Mouse (Mus musculus): ENCODE results near the gene Ptpn7. TPM values are rescaled to one million over a fixed set of nuclear protein-coding genes. Genes with fewer than 3 reads are reported as not detected.
A peak's percentile ranks its signal among the peaks of the same experiment; 100 is the strongest.

The Ptpn7 gene
- 1.7 and 2.7 TPM in 2 replicates for polyA plus RNA-seq (2016; fragmentation: Nextera tagmentation; extraction: Ambion mirVana)

DNA sequence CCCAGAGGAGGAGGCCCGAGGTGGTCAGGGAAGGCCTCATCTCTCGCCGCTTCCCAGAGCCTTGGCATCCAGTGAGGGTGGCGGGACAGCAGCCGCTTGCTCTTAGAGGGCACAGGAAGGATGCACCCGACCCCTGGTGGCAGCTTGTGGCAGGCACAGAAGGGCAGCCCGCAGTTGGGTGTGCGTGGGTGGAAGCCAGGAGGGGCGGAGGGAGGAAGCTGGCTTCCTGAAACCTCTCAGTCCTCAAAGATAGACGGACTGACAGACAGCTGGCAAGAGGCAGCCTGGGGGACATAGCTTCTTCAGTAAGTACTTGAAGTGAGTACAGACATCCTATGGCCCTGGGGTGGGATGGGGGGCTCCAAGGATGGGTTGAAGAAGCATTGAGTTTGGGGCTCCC is at the start of gene Ptpn7:
Gene Ptpn7, plus strand, starts transcription at position 228 of the 400 bp plus-strand sequence.
- no peak for DNase-seq (ENCODE audit: low spot score)
- Histone ChIP-seq H3K9me3 (no peaks in the 10 kb centered on the region), H3K27me3 (ENCODE audit: insufficient read depth, poor library complexity, severe bottlenecking) (peaks cover 31% of the 10 kb centered on the region), H3K4me1 (replicated peaks) (peaks cover 37% of the 10 kb centered on the region), H3K27ac (peak within 1 kb of the TSS; percentile 40), H3K4me3 (no peak within 1 kb of the TSS), H3K36me3 (no peaks in the 10 kb centered on the region)
- 45% methylated on average over 10 of the region's 10 CpGs for WGBS

GRCm38 (mm10) chr1:135083465-135083864 is 49.0 kb upstream of the Ptpn7 start:
- H3K27me3 ChIP-seq (ENCODE audit: insufficient read depth, poor library complexity, severe bottlenecking): peaks cover 50% of the 10 kb centered on the region
- H3K9me3 ChIP-seq: no peaks in the 10 kb centered on the region
- H3K4me3 ChIP-seq: no peak overlapping the region
- no peaks in the 10 kb centered on the region for H3K36me3 ChIP-seq
- DNase-seq (ENCODE audit: low spot score): no peak
- H3K27ac ChIP-seq: no peak overlapping the region; the same call in 1 of the 2 replicates
- H3K4me1 ChIP-seq (replicated peaks): peaks cover 20% of the 10 kb centered on the region
- WGBS: 61% methylated on average over 9 of the region's 9 CpGs

DNA sequence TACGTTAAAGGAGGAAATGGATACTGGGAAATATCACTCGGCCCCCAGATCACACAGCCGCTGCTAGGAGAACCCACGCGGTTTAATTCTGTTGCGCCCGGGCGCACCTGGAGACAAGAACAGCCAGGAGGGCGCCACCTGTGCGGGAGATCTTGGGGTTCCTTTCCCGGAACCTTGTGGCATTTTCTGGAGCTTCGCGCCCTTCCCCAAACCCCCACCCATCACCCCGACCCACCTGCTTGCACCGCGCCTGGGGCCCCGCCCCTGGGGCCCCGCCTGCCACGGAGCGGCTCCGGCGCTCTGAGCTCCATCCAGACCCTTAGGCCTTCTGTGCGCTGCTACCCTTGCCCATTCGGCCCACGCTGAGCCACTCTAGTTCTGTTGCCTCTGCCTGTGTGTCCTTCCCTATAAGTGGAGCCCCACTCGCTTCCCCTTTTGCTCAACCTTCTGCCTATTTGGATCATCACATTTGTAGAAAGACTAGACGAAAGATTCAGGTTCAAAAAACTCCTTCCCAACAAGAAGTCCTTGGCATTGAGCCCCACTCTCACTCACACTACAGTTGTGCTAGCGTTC is 47.1 kb upstream of the Ptpn7 start:
- Histone ChIP-seq H3K4me1 (replicated peaks) (peaks cover 25% of the 10 kb centered on the region), H3K27me3 (ENCODE audit: insufficient read depth, poor library complexity, severe bottlenecking) (peaks cover 54% of the 10 kb centered on the region), H3K36me3 (no peaks in the 10 kb centered on the region), H3K27ac (no peak overlapping the region), H3K4me3 (peak overlapping the region; percentile 26), H3K9me3 (no peaks in the 10 kb centered on the region)
- DNase-seq (ENCODE audit: low spot score): no peak
- WGBS: 19% methylated on average over 28 of the region's 28 CpGs

GRCm38 (mm10) chr1:135086015-135086414 is 46.5 kb upstream of the Ptpn7 start:
- Histone ChIP-seq H3K36me3 (no peaks in the 10 kb centered on the region), H3K4me3 (no peak overlapping the region), H3K27me3 (ENCODE audit: insufficient read depth, poor library complexity, severe bottlenecking) (peaks cover 54% of the 10 kb centered on the region), H3K4me1 (replicated peaks) (peaks cover 25% of the 10 kb centered on the region), H3K27ac (no peak overlapping the region), H3K9me3 (no peaks in the 10 kb centered on the region)
- no peak for DNase-seq (ENCODE audit: low spot score)
- WGBS: 35% methylated on average over 7 of the region's 7 CpGs

GRCm38 (mm10) chr1:135087414-135087813 is 45.1 kb upstream of the Ptpn7 start:
- no peaks in the 10 kb centered on the region for H3K36me3 ChIP-seq
- DNase-seq (ENCODE audit: low spot score): no peak
- WGBS: 79% methylated on average over 1 of the region's 1 CpGs
- no peak overlapping the region for H3K27ac ChIP-seq
- peaks cover 54% of the 10 kb centered on the region for H3K27me3 ChIP-seq (ENCODE audit: insufficient read depth, poor library complexity, severe bottlenecking)
- no peaks in the 10 kb centered on the region for H3K9me3 ChIP-seq
- H3K4me3 ChIP-seq: no peak overlapping the region
- peaks cover 25% of the 10 kb centered on the region for H3K4me1 ChIP-seq (replicated peaks)

DNA sequence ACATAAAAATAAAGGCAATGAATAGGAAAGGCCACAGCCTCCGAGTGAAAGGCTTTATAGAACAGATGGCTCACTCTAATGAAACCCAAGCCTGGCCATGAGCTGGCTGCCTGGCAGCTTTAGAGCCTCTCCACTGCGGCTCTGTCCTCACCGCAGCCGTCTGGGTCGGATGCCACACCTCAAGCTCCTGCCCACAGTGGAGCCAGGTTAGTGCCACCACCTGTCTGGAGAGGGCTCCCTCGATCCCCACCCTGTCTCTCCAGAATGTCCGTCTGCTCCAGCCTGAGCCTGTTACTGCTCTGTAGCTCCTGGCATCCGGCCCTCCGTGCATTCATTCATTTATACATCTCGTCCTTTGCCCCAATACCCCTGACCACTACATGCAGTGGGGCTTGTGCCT is 42.9 kb upstream of the Ptpn7 start:
- peaks cover 18% of the 10 kb centered on the region for H3K4me1 ChIP-seq (replicated peaks)
- no peak for DNase-seq (ENCODE audit: low spot score)
- H3K27me3 ChIP-seq (ENCODE audit: insufficient read depth, poor library complexity, severe bottlenecking): peaks cover 35% of the 10 kb centered on the region
- WGBS: 87% methylated on average over 10 of the region's 10 CpGs
- H3K4me3 ChIP-seq: no peak overlapping the region
- 0 out of 2 replicates have a peak overlapping the region, but pooled peaks have one; percentile 8 for H3K27ac ChIP-seq
- H3K9me3 ChIP-seq: no peaks in the 10 kb centered on the region
- H3K36me3 ChIP-seq: no peaks in the 10 kb centered on the region

DNA sequence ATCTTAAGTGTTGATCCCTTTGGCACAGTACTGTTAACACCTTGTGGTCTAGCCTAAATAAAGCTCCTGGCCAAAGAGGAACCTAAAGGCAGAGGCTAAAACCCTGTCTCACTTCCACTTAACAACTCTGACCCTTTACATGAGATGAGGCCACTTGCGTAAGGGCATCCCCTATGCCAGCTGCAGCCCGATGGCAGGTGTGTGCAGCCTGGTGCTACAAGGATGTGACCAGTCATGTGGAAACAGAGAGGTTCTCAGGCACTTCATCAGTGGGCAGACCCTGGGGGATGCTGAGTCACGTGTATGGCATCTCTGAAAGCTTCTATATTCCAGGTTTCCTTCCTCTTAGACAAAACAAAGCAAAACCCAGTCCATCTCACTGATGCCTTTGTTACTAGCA is 41.6 kb upstream of the Ptpn7 start:
- H3K36me3 ChIP-seq: no peaks in the 10 kb centered on the region
- H3K27ac ChIP-seq: no peak overlapping the region
- 81% methylated on average over 3 of the region's 3 CpGs for WGBS
- peaks cover 12% of the 10 kb centered on the region for H3K4me1 ChIP-seq (replicated peaks)
- DNase-seq (ENCODE audit: low spot score): no peak
- no peak overlapping the region for H3K4me3 ChIP-seq
- peaks cover 23% of the 10 kb centered on the region for H3K27me3 ChIP-seq (ENCODE audit: insufficient read depth, poor library complexity, severe bottlenecking)
- H3K9me3 ChIP-seq: no peaks in the 10 kb centered on the region

- WGBS: 73% methylated on average over 7 of the region's 7 CpGs
These were observed 37.8 kb upstream of the Ptpn7 start for GRCm38 (mm10) chr1:135094723-135095122.

GRCm38 (mm10) chr1:135095189-135095588 is 37.3 kb upstream of the Ptpn7 start:
- H3K36me3 ChIP-seq: no peaks in the 10 kb centered on the region
- no peak overlapping the region for H3K27ac ChIP-seq
- H3K4me1 ChIP-seq (replicated peaks): 0 out of 2 replicates have a peak, but pooled peaks cover 1% of the 10 kb centered on the region
- H3K4me3 ChIP-seq: no peak overlapping the region
- whole genome bisulfite sequencing: 57% methylated on average over 7 of the region's 7 CpGs
- H3K27me3 ChIP-seq (ENCODE audit: insufficient read depth, poor library complexity, severe bottlenecking): peaks cover 20% of the 10 kb centered on the region
- DNase-seq (ENCODE audit: low spot score): no peak
- H3K9me3 ChIP-seq: no peaks in the 10 kb centered on the region

More at GRCm38 (mm10) chr1:135094723-135095122, 37.8 kb upstream of the Ptpn7 start:
- peaks cover 20% of the 10 kb centered on the region for H3K27me3 ChIP-seq (ENCODE audit: insufficient read depth, poor library complexity, severe bottlenecking)
- no peaks in the 10 kb centered on the region for H3K36me3 ChIP-seq
- no peak overlapping the region for H3K4me3 ChIP-seq
- no peak for DNase-seq (ENCODE audit: low spot score)
- H3K4me1 ChIP-seq (replicated peaks): 0 out of 2 replicates have a peak, but pooled peaks cover 3% of the 10 kb centered on the region
- H3K9me3 ChIP-seq: no peaks in the 10 kb centered on the region
- H3K27ac ChIP-seq: no peak overlapping the region

GRCm38 (mm10) chr1:135096312-135096711 is 36.2 kb upstream of the Ptpn7 start:
- H3K9me3 ChIP-seq: no peaks in the 10 kb centered on the region
- H3K27ac ChIP-seq: no peak overlapping the region
- no peak overlapping the region for H3K4me3 ChIP-seq
- H3K36me3 ChIP-seq: no peaks in the 10 kb centered on the region
- 0 out of 2 replicates have a peak, but pooled peaks cover 6% of the 10 kb centered on the region for H3K4me1 ChIP-seq (replicated peaks)
- WGBS: 87% methylated on average over 11 of the region's 11 CpGs
- no peak for DNase-seq (ENCODE audit: low spot score)
- peaks cover 31% of the 10 kb centered on the region for H3K27me3 ChIP-seq (ENCODE audit: insufficient read depth, poor library complexity, severe bottlenecking)

DNA sequence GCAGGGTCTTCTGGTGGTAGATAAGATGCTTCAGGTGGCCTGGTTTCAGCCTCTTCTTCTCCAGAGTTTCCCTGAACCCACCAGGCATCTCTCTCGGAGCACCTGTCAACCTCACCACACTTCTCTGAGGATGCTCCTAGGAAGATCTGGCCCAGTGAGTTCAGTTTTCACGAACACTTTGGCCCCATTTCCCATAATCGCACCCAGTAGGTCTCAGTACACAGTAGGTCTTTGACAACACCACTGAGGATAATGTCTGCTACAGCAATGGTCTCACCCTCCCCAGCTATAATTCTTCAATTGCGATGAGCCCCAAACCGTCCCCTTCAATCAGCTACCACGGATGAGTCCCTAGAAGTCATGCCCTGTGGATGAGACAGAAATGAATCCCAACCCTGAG is 35.1 kb upstream of the Ptpn7 start:
- H3K27ac ChIP-seq: no peak overlapping the region
- 88% methylated on average over 6 of the region's 6 CpGs for WGBS
- H3K36me3 ChIP-seq: no peaks in the 10 kb centered on the region
- no peak overlapping the region for H3K4me3 ChIP-seq
- no peaks in the 10 kb centered on the region for H3K9me3 ChIP-seq
- 0 out of 2 replicates have a peak, but pooled peaks cover 6% of the 10 kb centered on the region for H3K4me1 ChIP-seq (replicated peaks)
- DNase-seq (ENCODE audit: low spot score): no peak
- peaks cover 43% of the 10 kb centered on the region for H3K27me3 ChIP-seq (ENCODE audit: insufficient read depth, poor library complexity, severe bottlenecking)

DNA sequence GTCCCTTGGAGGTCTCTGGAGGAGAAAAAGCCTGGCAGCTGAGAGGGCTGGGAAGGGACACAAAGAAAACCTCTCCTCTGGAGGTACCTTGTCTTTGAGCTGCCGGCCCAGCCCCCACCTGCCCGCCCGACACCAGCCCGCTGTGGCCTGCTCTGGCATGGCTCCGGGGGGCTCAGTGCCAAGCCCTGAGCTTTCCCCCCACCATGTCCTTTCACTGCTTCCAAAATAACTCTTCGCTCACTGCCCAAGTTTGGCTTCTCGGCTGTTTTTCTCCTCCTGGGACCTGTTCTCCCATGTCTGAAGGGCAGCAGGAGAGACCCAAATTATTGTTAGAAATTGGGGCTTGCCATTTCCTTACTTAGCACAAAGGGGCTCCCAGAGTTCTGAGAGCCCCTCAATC is 34.1 kb upstream of the Ptpn7 start:
- Histone ChIP-seq H3K27ac (no peak overlapping the region), H3K27me3 (ENCODE audit: insufficient read depth, poor library complexity, severe bottlenecking) (peaks cover 53% of the 10 kb centered on the region), H3K36me3 (no peaks in the 10 kb centered on the region), H3K9me3 (no peaks in the 10 kb centered on the region), H3K4me3 (no peak overlapping the region), H3K4me1 (replicated peaks) (0 out of 2 replicates have a peak, but pooled peaks cover 6% of the 10 kb centered on the region)
- 88% methylated on average over 7 of the region's 7 CpGs for WGBS
- DNase-seq (ENCODE audit: low spot score): no peak

GRCm38 (mm10) chr1:135100400-135100799 is 32.1 kb upstream of the Ptpn7 start:
- DNase-seq (ENCODE audit: low spot score): no peak
- 62% methylated on average over 7 of the region's 7 CpGs for WGBS
- H3K27me3 ChIP-seq (ENCODE audit: insufficient read depth, poor library complexity, severe bottlenecking): peaks cover 72% of the 10 kb centered on the region

More at GRCm38 (mm10) chr1:135100400-135100799, 32.1 kb upstream of the Ptpn7 start:
- Histone ChIP-seq H3K9me3 (no peaks in the 10 kb centered on the region), H3K4me3 (no peak overlapping the region), H3K4me1 (replicated peaks) (peaks cover 17% of the 10 kb centered on the region), H3K27ac (no peak overlapping the region), H3K36me3 (no peaks in the 10 kb centered on the region)

Data from hindbrain, embryonic 10.5 days (tissue).